ENCODE assay signal across 9 mouse cellular contexts in genomic region chr9:69790562-69790961, GRCm38 (mm10). TPM values are rescaled to one million over a fixed set of nuclear protein-coding genes. Genes with fewer than 3 reads are reported as not detected.
DNase-seq lines count a peak whose midpoint lies in the region; ATAC-seq and TF ChIP-seq lines count a peak whose summit lies in the region.
"Had no signal": no experiment of that assay in that cellular context is flagged by ENCODE, and none has a peak within 500 bp of the region (broad histone marks: within the 10 kb centered on the region; RNA-seq: fewer than 3 reads in every experiment).

No protein-coding gene starts in this region.

- no peaks in the 10 kb centered on the region for H3K4me1 ChIP-seq in midbrain, postnatal 0 days (ENCODE audit: insufficient read depth, low read length)

- H3K9ac ChIP-seq in midbrain, postnatal 0 days (replicated peaks; ENCODE audit: low read length, poor library complexity, severe bottlenecking) = no peak overlapping the region

- TF ChIP-seq CTCF in midbrain, postnatal 0 days (IDR thresholded peaks at IDR 0.05) = peak; percentile 44

- intact Hi-C loops in left cerebral cortex, postnatal 4 days (cut with DNase I) = no loop called here
- intact Hi-C loops in left cerebral cortex, postnatal 36 days (cut with DNase I) = no loop called here

- 64% methylated on average over 7 of the region's 7 CpGs for WGBS in midbrain, postnatal 0 days

- peak; percentile 45 for DNase-seq in adrenal gland, postnatal 14 days
- DNase-seq in adrenal gland, postnatal 25 days = no peak
- peak; percentile 38 for DNase-seq in left cerebral cortex, postnatal 4 days
- DNase-seq in left cerebral cortex, postnatal 36 days (ENCODE audit: low spot score in 2 of 2) = no peak
- DNase-seq in R1 (ENCODE audit: low read depth, low spot score) = peak; percentile 61
- DNase-seq in midbrain, postnatal 0 days (ENCODE audit: low spot score) = no peak
- no peak for DNase-seq in frontal cortex, postnatal 10 days (ENCODE audit: low spot score in 2 of 2)
- DNase-seq in layer of hippocampus, adult 9-10 months (ENCODE audit: low spot score) = no peak

- ATAC-seq in midbrain, postnatal 0 days (ENCODE audit: low FRiP score) = no peak

- H3K4me2 ChIP-seq in midbrain, postnatal 0 days (ENCODE audit: low read depth, low read length, poor library complexity, severe bottlenecking) = no peak overlapping the region

- H3K4me3 ChIP-seq in midbrain, postnatal 0 days (ENCODE audit: low read depth, low read length) = no peak overlapping the region

- no peaks in the 10 kb centered on the region for H3K36me3 ChIP-seq in midbrain, postnatal 0 days (ENCODE audit: insufficient read depth, low read length)

- H3K27ac ChIP-seq in midbrain, postnatal 0 days (ENCODE audit: low read depth, low read length) = no peak overlapping the region

- H3K27me3 ChIP-seq in midbrain, postnatal 0 days (ENCODE audit: insufficient read depth, low read length) = no peaks in the 10 kb centered on the region

- H3K9me3 ChIP-seq in midbrain, postnatal 0 days (ENCODE audit: low read length) = no peaks in the 10 kb centered on the region

RNA-seq across cellular contexts. Expression of gene Foxb1, which starts 29.8 kb away (rescaled TPM):
- total RNA-seq in adrenal gland, postnatal 14 days (2021) = not detected in 2 replicates
- total RNA-seq in adrenal gland, postnatal 25 days (2021) = not detected in 2 replicates
- total RNA-seq in left cerebral cortex, postnatal 4 days (2021) = under 1 TPM in 1 of 2 experiments, not detected in 1; 0.34 TPM
- total RNA-seq in left cerebral cortex, postnatal 36 days (2021) = not detected
- total RNA-seq in midbrain, postnatal 0 days (2014; rRNA removed) = 18.0 and 18.1 TPM in 2 replicates
- 16.5 and 18.5 TPM in 2 replicates for polyA plus RNA-seq in midbrain, postnatal 0 days (2015; fragmentation: Nextera tagmentation; extraction: Ambion mirVana)
- total RNA-seq: gastrocnemius, postnatal 4 days had no signal

Comparison
In these comparisons a context has a peak if more than half of its experiments do, and no peak if none do; other contexts are left out.
1. DNase-seq: peak in adrenal gland, postnatal 14 days (single experiment), left cerebral cortex, postnatal 4 days (single experiment) and R1 (single experiment); none in adrenal gland, postnatal 25 days (single experiment), left cerebral cortex, postnatal 36 days (0 of 2), midbrain, postnatal 0 days (single experiment), frontal cortex, postnatal 10 days (0 of 2) and layer of hippocampus, adult 9-10 months (single experiment).
2. RNA of gene Foxb1, which starts 29.8 kb away (total RNA-seq): 18.0 to 18.1 TPM in midbrain, postnatal 0 days; 0.34 TPM in left cerebral cortex, postnatal 4 days, not detected in left cerebral cortex, postnatal 36 days, not detected in adrenal gland, postnatal 14 days and not detected in adrenal gland, postnatal 25 days; every median in the first group is over 10 times any median in the second.